Mouse (Mus musculus): ENCODE data around the gene Rsph3b.
"Not testable (repeated sequence)": the region's sequence is repeated elsewhere in the genome, so short reads cannot be mapped to it uniquely, and the experiment has no call there.

The Rsph3b gene

GRCm38 (mm10) chr17:6958881-6959280 is 10.4 kb upstream of the Rsph3b start:
- not testable (repeated sequence) for DNase-seq

- DNase-seq = not testable (repeated sequence)
Measured at GRCm38 (mm10) chr17:6948769-6949228, 317 bp upstream of the Rsph3b start.

GRCm38 (mm10) chr17:6947637-6947983 is 872 bp downstream of the Rsph3b start:
- DNase-seq = not testable (repeated sequence)

GRCm38 (mm10) chr17:6942560-6942959 is 5.9 kb downstream of the Rsph3b start:
- not testable (repeated sequence) for DNase-seq

- DNase-seq = not testable (repeated sequence)
Measured at GRCm38 (mm10) chr17:6931625-6932024, 16.9 kb downstream of the Rsph3b start.

GRCm38 (mm10) chr17:6920351-6920894 is 28.1 kb downstream of the Rsph3b start:
- not testable (repeated sequence) for DNase-seq

- DNase-seq = not testable (repeated sequence)
Measured at GRCm38 (mm10) chr17:6919388-6919787, 29.1 kb downstream of the Rsph3b start.

GRCm38 (mm10) chr17:6915282-6915681 is 33.2 kb downstream of the Rsph3b start:
- not testable (repeated sequence) for DNase-seq

GRCm38 (mm10) chr17:6914066-6914465 is 34.4 kb downstream of the Rsph3b start:
- not testable (repeated sequence) for DNase-seq

- DNase-seq = not testable (repeated sequence)
Measured at GRCm38 (mm10) chr17:6900361-6900760, 48.1 kb downstream of the Rsph3b start.

GRCm38 (mm10) chr17:6897996-6898562 is 50.4 kb downstream of the Rsph3b start:
- not testable (repeated sequence) for DNase-seq

GRCm38 (mm10) chr17:6896756-6897155 is 51.7 kb downstream of the Rsph3b start:
- no peak for DNase-seq

GRCm38 (mm10) chr17:6893332-6893731 is 55.1 kb downstream of the Rsph3b start:
- DNase-seq = no peak

- DNase-seq = no peak
Measured at GRCm38 (mm10) chr17:6891966-6892934, 56.2 kb downstream of the Rsph3b start.

GRCm38 (mm10) chr17:6886445-6886844 is 62.0 kb downstream of the Rsph3b start:
- no peak for DNase-seq

GRCm38 (mm10) chr17:6884531-6884930 is 64.0 kb downstream of the Rsph3b start:
- DNase-seq = no peak

- no peak for DNase-seq
Measured at GRCm38 (mm10) chr17:6881306-6881705, 67.2 kb downstream of the Rsph3b start.

- no peak for DNase-seq
Measured at GRCm38 (mm10) chr17:6871421-6871820, 77.1 kb downstream of the Rsph3b start.

GRCm38 (mm10) chr17:6868810-6869209 is 79.7 kb downstream of the Rsph3b start:
- no peak for DNase-seq

GRCm38 (mm10) chr17:6867740-6868139 is 80.7 kb downstream of the Rsph3b start:
- DNase-seq = no peak

- no peak for DNase-seq
Measured at GRCm38 (mm10) chr17:6866576-6866975, 81.9 kb downstream of the Rsph3b start.

GRCm38 (mm10) chr17:6865580-6865979 is 82.9 kb downstream of the Rsph3b start:
- no peak for DNase-seq

GRCm38 (mm10) chr17:6864869-6865268 is 83.6 kb downstream of the Rsph3b start:
- no peak for DNase-seq

GRCm38 (mm10) chr17:6863521-6863920 is 85.0 kb downstream of the Rsph3b start:
- DNase-seq = no peak
